Mouse (Mus musculus): ENCODE data around the gene Lama2. TPM values are rescaled to one million over a fixed set of nuclear protein-coding genes. Genes with fewer than 3 reads are reported as not detected.
A peak's percentile ranks its signal among the peaks of the same experiment; 100 is the strongest.

The Lama2 gene
- polyA plus RNA-seq, 1 experiment from 2014 or later = 14.0 TPM

GRCm38 (mm10) chr10:27135768-27136167 is 483.8 kb downstream of the Lama2 start:
- ATAC-seq (replicated peaks; ENCODE audit: low FRiP score) = no peak
- H3K36me3 ChIP-seq = no peaks in the 10 kb centered on the region
- no peak overlapping the region for H3K27ac ChIP-seq
- no peaks in the 10 kb centered on the region for H3K9me3 ChIP-seq (replicated peaks)
- WGBS = 88% methylated on average over 1 of the region's 1 CpGs
- no peak overlapping the region for H3K9ac ChIP-seq
- H3K4me3 ChIP-seq (replicated peaks) = no peak overlapping the region
- H3K4me1 ChIP-seq = peaks cover 12% of the 10 kb centered on the region
- H3K27me3 ChIP-seq = 0 out of 2 replicates have a peak, but pooled peaks cover 2% of the 10 kb centered on the region
- H3K4me2 ChIP-seq = no peak overlapping the region

GRCm38 (mm10) chr10:27133135-27133534 is 486.4 kb downstream of the Lama2 start:
- H3K27me3 ChIP-seq = 0 out of 2 replicates have a peak, but pooled peaks cover under 1% of the 10 kb centered on the region
- H3K9me3 ChIP-seq (replicated peaks) = no peaks in the 10 kb centered on the region
- no peaks in the 10 kb centered on the region for H3K36me3 ChIP-seq
- 2% methylated on average over 1 of the region's 1 CpGs for WGBS
- H3K27ac ChIP-seq = no peak overlapping the region
- H3K9ac ChIP-seq = no peak overlapping the region
- ATAC-seq (replicated peaks; ENCODE audit: low FRiP score) = peak; percentile 78
- no peak overlapping the region for H3K4me2 ChIP-seq
- H3K4me1 ChIP-seq = peaks cover 9% of the 10 kb centered on the region
- H3K4me3 ChIP-seq (replicated peaks) = no peak overlapping the region

GRCm38 (mm10) chr10:27127454-27127853 is 492.1 kb downstream of the Lama2 start:
- Histone ChIP-seq H3K9ac (no peak overlapping the region), H3K36me3 (no peaks in the 10 kb centered on the region), H3K4me3 (replicated peaks) (no peak overlapping the region), H3K4me1 (no peaks in the 10 kb centered on the region), H3K27ac (no peak overlapping the region), H3K9me3 (replicated peaks) (no peaks in the 10 kb centered on the region), H3K4me2 (no peak overlapping the region), H3K27me3 (no peaks in the 10 kb centered on the region)
- 68% methylated on average over 2 of the region's 2 CpGs for WGBS
- ATAC-seq (replicated peaks; ENCODE audit: low FRiP score) = no peak

- Histone ChIP-seq H3K9ac (no peak overlapping the region), H3K9me3 (replicated peaks) (no peaks in the 10 kb centered on the region), H3K4me3 (replicated peaks) (no peak overlapping the region), H3K4me2 (no peak overlapping the region), H3K27me3 (no peaks in the 10 kb centered on the region), H3K27ac (no peak overlapping the region), H3K36me3 (no peaks in the 10 kb centered on the region), H3K4me1 (no peaks in the 10 kb centered on the region)
- no peak for ATAC-seq (replicated peaks; ENCODE audit: low FRiP score)
- WGBS = 90% methylated on average over 5 of the region's 5 CpGs
These were observed 495.8 kb downstream of the Lama2 start for GRCm38 (mm10) chr10:27123763-27124162.

- H3K27ac ChIP-seq = no peak overlapping the region
- no peak overlapping the region for H3K9ac ChIP-seq
- no peaks in the 10 kb centered on the region for H3K27me3 ChIP-seq
- WGBS = 88% methylated on average over 3 of the region's 3 CpGs
- H3K4me1 ChIP-seq = no peaks in the 10 kb centered on the region
- H3K36me3 ChIP-seq = no peaks in the 10 kb centered on the region
- H3K9me3 ChIP-seq (replicated peaks) = no peaks in the 10 kb centered on the region
- H3K4me2 ChIP-seq = no peak overlapping the region
- no peak overlapping the region for H3K4me3 ChIP-seq (replicated peaks)
- no peak for ATAC-seq (replicated peaks; ENCODE audit: low FRiP score)
These were observed 501.7 kb downstream of the Lama2 start for GRCm38 (mm10) chr10:27117815-27118214.

GRCm38 (mm10) chr10:27116938-27117647 is 502.5 kb downstream of the Lama2 start:
- Histone ChIP-seq H3K4me1 (no peaks in the 10 kb centered on the region), H3K4me3 (replicated peaks) (no peak overlapping the region), H3K9ac (no peak overlapping the region), H3K27me3 (no peaks in the 10 kb centered on the region), H3K9me3 (replicated peaks) (no peaks in the 10 kb centered on the region), H3K4me2 (no peak overlapping the region), H3K36me3 (no peaks in the 10 kb centered on the region), H3K27ac (no peak overlapping the region)
- ATAC-seq (replicated peaks; ENCODE audit: low FRiP score) = no peak
- 93% methylated on average over 2 of the region's 2 CpGs for WGBS

- H3K27ac ChIP-seq = no peak overlapping the region
- no peaks in the 10 kb centered on the region for H3K36me3 ChIP-seq
- H3K4me3 ChIP-seq (replicated peaks) = no peak overlapping the region
- 92% methylated on average over 3 of the region's 3 CpGs for WGBS
- H3K4me1 ChIP-seq = no peaks in the 10 kb centered on the region
- H3K27me3 ChIP-seq = no peaks in the 10 kb centered on the region
- H3K9ac ChIP-seq = no peak overlapping the region
- no peak for ATAC-seq (replicated peaks; ENCODE audit: low FRiP score)
- H3K9me3 ChIP-seq (replicated peaks) = no peaks in the 10 kb centered on the region
- no peak overlapping the region for H3K4me2 ChIP-seq
These were observed 505.4 kb downstream of the Lama2 start for GRCm38 (mm10) chr10:27114131-27114530.

GRCm38 (mm10) chr10:27103811-27104210 is 515.7 kb downstream of the Lama2 start:
- ATAC-seq (replicated peaks; ENCODE audit: low FRiP score) = no peak
- Histone ChIP-seq H3K4me1 (no peaks in the 10 kb centered on the region), H3K27ac (no peak overlapping the region), H3K9me3 (replicated peaks) (no peaks in the 10 kb centered on the region), H3K9ac (no peak overlapping the region), H3K4me2 (no peak overlapping the region), H3K4me3 (replicated peaks) (no peak overlapping the region), H3K27me3 (no peaks in the 10 kb centered on the region), H3K36me3 (no peaks in the 10 kb centered on the region)
- 85% methylated on average over 5 of the region's 5 CpGs for WGBS

GRCm38 (mm10) chr10:27101800-27102353 is 517.7 kb downstream of the Lama2 start:
- no peaks in the 10 kb centered on the region for H3K27me3 ChIP-seq
- 0 out of 2 replicates have a peak, but pooled peaks have one; percentile 46 for ATAC-seq (replicated peaks; ENCODE audit: low FRiP score)

GRCm38 (mm10) chr10:27077113-27077512 is 542.4 kb downstream of the Lama2 start:
- H3K9me3 ChIP-seq (replicated peaks) = no peaks in the 10 kb centered on the region
- H3K4me2 ChIP-seq = no peak overlapping the region
- no peak overlapping the region for H3K4me3 ChIP-seq (replicated peaks)
- H3K4me1 ChIP-seq = no peaks in the 10 kb centered on the region
- H3K27ac ChIP-seq = no peak overlapping the region
- H3K36me3 ChIP-seq = no peaks in the 10 kb centered on the region
- H3K9ac ChIP-seq = no peak overlapping the region
- no peaks in the 10 kb centered on the region for H3K27me3 ChIP-seq
- WGBS = 91% methylated on average over 2 of the region's 2 CpGs
- ATAC-seq (replicated peaks; ENCODE audit: low FRiP score) = no peak

More at GRCm38 (mm10) chr10:27101800-27102353, 517.7 kb downstream of the Lama2 start:
- 47% methylated on average over 3 of the region's 3 CpGs for WGBS
- H3K4me3 ChIP-seq (replicated peaks) = no peak overlapping the region
- no peak overlapping the region for H3K27ac ChIP-seq
- H3K4me1 ChIP-seq = no peaks in the 10 kb centered on the region
- H3K9ac ChIP-seq = no peak overlapping the region
- H3K9me3 ChIP-seq (replicated peaks) = no peaks in the 10 kb centered on the region
- H3K36me3 ChIP-seq = no peaks in the 10 kb centered on the region
- no peak overlapping the region for H3K4me2 ChIP-seq

GRCm38 (mm10) chr10:27068794-27069435 is 550.6 kb downstream of the Lama2 start:
- no peak overlapping the region for H3K4me2 ChIP-seq
- WGBS = 93% methylated on average over 2 of the region's 2 CpGs
- no peak for ATAC-seq (replicated peaks; ENCODE audit: low FRiP score)
- H3K27me3 ChIP-seq = no peaks in the 10 kb centered on the region
- no peaks in the 10 kb centered on the region for H3K36me3 ChIP-seq
- no peak overlapping the region for H3K4me3 ChIP-seq (replicated peaks)
- H3K27ac ChIP-seq = no peak overlapping the region
- no peaks in the 10 kb centered on the region for H3K4me1 ChIP-seq
- no peaks in the 10 kb centered on the region for H3K9me3 ChIP-seq (replicated peaks)
- no peak overlapping the region for H3K9ac ChIP-seq

GRCm38 (mm10) chr10:27063671-27064070 is 555.9 kb downstream of the Lama2 start:
- H3K4me1 ChIP-seq = peaks cover 3% of the 10 kb centered on the region; the same call in 1 of the 2 replicates
- no peak overlapping the region for H3K4me2 ChIP-seq
- ATAC-seq (replicated peaks; ENCODE audit: low FRiP score) = peak; percentile 94
- no peaks in the 10 kb centered on the region for H3K9me3 ChIP-seq (replicated peaks)
- H3K27me3 ChIP-seq = no peaks in the 10 kb centered on the region
- no peak overlapping the region for H3K4me3 ChIP-seq (replicated peaks)
- peak overlapping the region; percentile 45; the same call in 1 of the 2 replicates for H3K27ac ChIP-seq
- no peaks in the 10 kb centered on the region for H3K36me3 ChIP-seq
- H3K9ac ChIP-seq = no peak overlapping the region
- WGBS = 21% methylated on average over 4 of the region's 4 CpGs

Data from kidney, embryonic 15.5 days (tissue).